Mouse (Mus musculus): ENCODE measurements around the gene Spon1. TPM values are rescaled to one million over a fixed set of nuclear protein-coding genes. Genes with fewer than 3 reads are reported as not detected.

Spon1 gene
- polyA plus RNA-seq (2015; fragmentation: Nextera tagmentation; extraction: Ambion mirVana), result 64.3 and 77.1 TPM in 2 replicates

- peak; percentile 95 for ATAC-seq
- peak within 1 kb of the TSS; percentile 60 for H3K4me3 ChIP-seq (ENCODE audit: low read length)
- no peaks in the 10 kb centered on the region for H3K36me3 ChIP-seq (ENCODE audit: control insufficient read depth, insufficient read depth, low read length)
- no peaks in the 10 kb centered on the region; the same call in 1 of the 2 replicates for H3K27me3 ChIP-seq (replicated peaks; ENCODE audit: control insufficient read depth, insufficient read depth, low read length)
- peaks cover 5% of the 10 kb centered on the region for H3K9me3 ChIP-seq (ENCODE audit: control insufficient read depth, low read length)
- H3K9ac ChIP-seq (ENCODE audit: low read depth, low read length), result peak within 1 kb of the TSS; percentile 66
- H3K4me1 ChIP-seq (ENCODE audit: control insufficient read depth, insufficient read depth, low read depth, low read length), result peaks cover 8% of the 10 kb centered on the region
- peak within 1 kb of the TSS; percentile 95 for H3K4me2 ChIP-seq (ENCODE audit: low read length)
- H3K27ac ChIP-seq (ENCODE audit: low read depth, low read length), result peak within 1 kb of the TSS; percentile 72
- under 1% methylated on average over 56 of the region's 56 CpGs for WGBS
Observed at GRCm38 (mm10) chr7:113765667-113766497, at the start of gene Spon1. TSS of gene Spon1 (plus strand) at chr7:113765998.

GRCm38 (mm10) chr7:113721994-113722393 is 43.8 kb upstream of the Spon1 start:
- H3K27me3 ChIP-seq (replicated peaks; ENCODE audit: control insufficient read depth, insufficient read depth, low read length), result no peaks in the 10 kb centered on the region
- no peak overlapping the region for H3K4me3 ChIP-seq (ENCODE audit: low read length)
- no peak overlapping the region for H3K27ac ChIP-seq (ENCODE audit: low read depth, low read length)
- no peak overlapping the region for H3K4me2 ChIP-seq (ENCODE audit: low read length)
- no peak overlapping the region for H3K9ac ChIP-seq (ENCODE audit: low read depth, low read length)
- H3K4me1 ChIP-seq (ENCODE audit: control insufficient read depth, insufficient read depth, low read depth, low read length), result no peaks in the 10 kb centered on the region
- H3K9me3 ChIP-seq (ENCODE audit: control insufficient read depth, low read length), result no peaks in the 10 kb centered on the region; the same call in 1 of the 2 replicates
- ATAC-seq, result no peak
- no peaks in the 10 kb centered on the region for H3K36me3 ChIP-seq (ENCODE audit: control insufficient read depth, insufficient read depth, low read length)
- 86% methylated on average over 2 of the region's 2 CpGs for WGBS

GRCm38 (mm10) chr7:113723905-113724304 is 41.9 kb upstream of the Spon1 start:
- no peak for ATAC-seq
- 90% methylated on average over 3 of the region's 3 CpGs for WGBS
- H3K27ac ChIP-seq (ENCODE audit: low read depth, low read length), result no peak overlapping the region
- no peak overlapping the region for H3K9ac ChIP-seq (ENCODE audit: low read depth, low read length)
- H3K4me1 ChIP-seq (ENCODE audit: control insufficient read depth, insufficient read depth, low read depth, low read length), result no peaks in the 10 kb centered on the region
- H3K4me2 ChIP-seq (ENCODE audit: low read length), result no peak overlapping the region
- no peaks in the 10 kb centered on the region; the same call in 1 of the 2 replicates for H3K9me3 ChIP-seq (ENCODE audit: control insufficient read depth, low read length)
- no peaks in the 10 kb centered on the region for H3K36me3 ChIP-seq (ENCODE audit: control insufficient read depth, insufficient read depth, low read length)
- H3K27me3 ChIP-seq (replicated peaks; ENCODE audit: control insufficient read depth, insufficient read depth, low read length), result no peaks in the 10 kb centered on the region
- H3K4me3 ChIP-seq (ENCODE audit: low read length), result no peak overlapping the region

GRCm38 (mm10) chr7:113727999-113728713 is 37.6 kb upstream of the Spon1 start:
- Histone ChIP-seq H3K4me3 (ENCODE audit: low read length) (no peak overlapping the region), H3K9ac (ENCODE audit: low read depth, low read length) (no peak overlapping the region), H3K9me3 (ENCODE audit: control insufficient read depth, low read length) (no peaks in the 10 kb centered on the region; the same call in 1 of the 2 replicates), H3K27ac (ENCODE audit: low read depth, low read length) (no peak overlapping the region), H3K4me1 (ENCODE audit: control insufficient read depth, insufficient read depth, low read depth, low read length) (no peaks in the 10 kb centered on the region), H3K27me3 (replicated peaks; ENCODE audit: control insufficient read depth, insufficient read depth, low read length) (no peaks in the 10 kb centered on the region; the same call in 1 of the 2 replicates), H3K36me3 (ENCODE audit: control insufficient read depth, insufficient read depth, low read length) (no peaks in the 10 kb centered on the region), H3K4me2 (ENCODE audit: low read length) (no peak overlapping the region)
- 64% methylated on average over 8 of the region's 8 CpGs for WGBS
- no peak for ATAC-seq

GRCm38 (mm10) chr7:113728926-113729325 is 36.9 kb upstream of the Spon1 start:
- Histone ChIP-seq H3K27me3 (replicated peaks; ENCODE audit: control insufficient read depth, insufficient read depth, low read length) (no peaks in the 10 kb centered on the region; the same call in 1 of the 2 replicates), H3K9me3 (ENCODE audit: control insufficient read depth, low read length) (no peaks in the 10 kb centered on the region; the same call in 1 of the 2 replicates), H3K4me3 (ENCODE audit: low read length) (no peak overlapping the region), H3K27ac (ENCODE audit: low read depth, low read length) (no peak overlapping the region), H3K9ac (ENCODE audit: low read depth, low read length) (no peak overlapping the region), H3K4me2 (ENCODE audit: low read length) (no peak overlapping the region), H3K4me1 (ENCODE audit: control insufficient read depth, insufficient read depth, low read depth, low read length) (no peaks in the 10 kb centered on the region), H3K36me3 (ENCODE audit: control insufficient read depth, insufficient read depth, low read length) (no peaks in the 10 kb centered on the region)
- no peak for ATAC-seq
- 40% methylated on average over 2 of the region's 2 CpGs for WGBS

GRCm38 (mm10) chr7:113730406-113731247 is 35.2 kb upstream of the Spon1 start:
- H3K4me3 ChIP-seq (ENCODE audit: low read length), result no peak overlapping the region
- H3K36me3 ChIP-seq (ENCODE audit: control insufficient read depth, insufficient read depth, low read length), result no peaks in the 10 kb centered on the region
- no peaks in the 10 kb centered on the region; the same call in 1 of the 2 replicates for H3K27me3 ChIP-seq (replicated peaks; ENCODE audit: control insufficient read depth, insufficient read depth, low read length)
- ATAC-seq, result no peak
- H3K27ac ChIP-seq (ENCODE audit: low read depth, low read length), result no peak overlapping the region
- WGBS, result 88% methylated on average over 8 of the region's 8 CpGs
- H3K9me3 ChIP-seq (ENCODE audit: control insufficient read depth, low read length), result no peaks in the 10 kb centered on the region; the same call in 1 of the 2 replicates
- H3K4me1 ChIP-seq (ENCODE audit: control insufficient read depth, insufficient read depth, low read depth, low read length), result no peaks in the 10 kb centered on the region
- no peak overlapping the region for H3K4me2 ChIP-seq (ENCODE audit: low read length)
- H3K9ac ChIP-seq (ENCODE audit: low read depth, low read length), result no peak overlapping the region

- Histone ChIP-seq H3K4me2 (ENCODE audit: low read length) (no peak overlapping the region), H3K27ac (ENCODE audit: low read depth, low read length) (no peak overlapping the region), H3K9me3 (ENCODE audit: control insufficient read depth, low read length) (no peaks in the 10 kb centered on the region), H3K36me3 (ENCODE audit: control insufficient read depth, insufficient read depth, low read length) (no peaks in the 10 kb centered on the region), H3K9ac (ENCODE audit: low read depth, low read length) (no peak overlapping the region), H3K27me3 (replicated peaks; ENCODE audit: control insufficient read depth, insufficient read depth, low read length) (no peaks in the 10 kb centered on the region), H3K4me3 (ENCODE audit: low read length) (no peak overlapping the region), H3K4me1 (ENCODE audit: control insufficient read depth, insufficient read depth, low read depth, low read length) (no peaks in the 10 kb centered on the region)
- WGBS, result 79% methylated on average over 9 of the region's 9 CpGs
- no peak for ATAC-seq
Observed at GRCm38 (mm10) chr7:113737790-113738362, 27.9 kb upstream of the Spon1 start.

GRCm38 (mm10) chr7:113739181-113739580 is 26.6 kb upstream of the Spon1 start:
- no peak overlapping the region for H3K27ac ChIP-seq (ENCODE audit: low read depth, low read length)
- no peak overlapping the region for H3K4me2 ChIP-seq (ENCODE audit: low read length)
- no peaks in the 10 kb centered on the region for H3K4me1 ChIP-seq (ENCODE audit: control insufficient read depth, insufficient read depth, low read depth, low read length)
- H3K27me3 ChIP-seq (replicated peaks; ENCODE audit: control insufficient read depth, insufficient read depth, low read length), result no peaks in the 10 kb centered on the region
- 87% methylated on average over 7 of the region's 7 CpGs for WGBS
- H3K9ac ChIP-seq (ENCODE audit: low read depth, low read length), result no peak overlapping the region
- H3K9me3 ChIP-seq (ENCODE audit: control insufficient read depth, low read length), result no peaks in the 10 kb centered on the region
- H3K4me3 ChIP-seq (ENCODE audit: low read length), result no peak overlapping the region
- no peak for ATAC-seq
- H3K36me3 ChIP-seq (ENCODE audit: control insufficient read depth, insufficient read depth, low read length), result no peaks in the 10 kb centered on the region

All from hindbrain, embryonic 16.5 days (tissue).